Mouse (Mus musculus) ES-E14 (cell line): ENCODE results near the gene Hgfac.

ENCODE experiments used
- HCFC1 ChIP-seq: IDR thresholded peaks from 2 replicates; pipeline ENCODE4 v1.6.1; 2012; ENCODE audit warnings: low read length, inconsistent platforms, borderline replicate concordance; ENCODE audit not compliant: insufficient read depth
- MAFK ChIP-seq: IDR thresholded peaks from 2 replicates; pipeline ENCODE4 v1.6.1; 2014; ENCODE audit warnings: mild to moderate bottlenecking, low read depth, low read length, inconsistent platforms; ENCODE audit not compliant: insufficient read depth
- ZC3H11A ChIP-seq: IDR thresholded peaks from 2 replicates; pipeline ENCODE4 v1.6.1; 2012; ENCODE audit warnings: low read depth, mild to moderate bottlenecking, inconsistent platforms, low read length, borderline replicate concordance
- ZNF384 ChIP-seq: IDR thresholded peaks from 2 replicates; pipeline ENCODE4 v1.6.1; 2012; ENCODE audit warnings: low read depth, low read length, inconsistent platforms

- TF ChIP-seq ZNF384 (no peak), MAFK (no peak), ZC3H11A (no peak), HCFC1 (no peak)
Measured at GRCm38 (mm10) chr5:35042431-35043109, 1.3 kb downstream of the Hgfac start.
